Comparison of ENCODE assay signal across 8 mouse cellular contexts in the genomic region with DNA sequence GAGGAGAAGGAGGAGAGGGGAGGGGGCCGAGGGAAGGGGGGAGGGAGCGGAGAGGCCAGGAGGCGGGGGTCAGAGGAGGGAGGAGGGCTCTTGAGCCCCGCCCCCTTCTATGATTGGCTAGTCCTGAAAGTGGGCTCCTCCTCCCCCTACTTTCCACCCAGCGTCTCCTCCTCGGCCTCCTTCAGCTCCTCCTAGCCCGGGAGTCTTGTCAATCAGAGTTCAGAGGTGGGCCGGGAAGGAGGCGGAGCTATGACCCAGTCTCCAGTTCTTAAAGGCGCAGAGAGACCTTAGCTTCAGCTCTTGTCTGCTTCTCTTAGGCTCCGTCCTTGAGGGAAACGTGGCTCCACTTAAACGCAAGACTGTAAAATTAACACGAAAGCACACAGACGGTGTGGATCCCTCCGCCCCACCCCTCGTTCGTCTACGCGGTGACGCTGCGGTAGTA. TPM values are rescaled to one million over a fixed set of nuclear protein-coding genes. Genes with fewer than 3 reads are reported as not detected.
DNase-seq lines count a peak whose midpoint lies in the region; ATAC-seq and TF ChIP-seq lines count a peak whose summit lies in the region.

No protein-coding gene starts in this region.

- H3K9me3 ChIP-seq in ES-Bruce4 (replicated peaks; ENCODE audit: control insufficient read depth, insufficient read depth, low read length, poor library complexity, severe bottlenecking): no peaks in the 10 kb centered on the region
- H3K9me3 ChIP-seq in forebrain, embryonic 13.5 days (replicated peaks): no peaks in the 10 kb centered on the region
- no peaks in the 10 kb centered on the region for H3K9me3 ChIP-seq in heart, postnatal 0 days (replicated peaks; ENCODE audit: control insufficient read depth, low read length)
- no peaks in the 10 kb centered on the region for H3K9me3 ChIP-seq in liver, embryonic 14.5 days (ENCODE audit: control insufficient read depth, low read length)
- H3K9me3 ChIP-seq in stomach, embryonic 15.5 days: no peaks in the 10 kb centered on the region

- H3K27ac ChIP-seq in ES-Bruce4 (ENCODE audit: insufficient read depth, low read length): no peak overlapping the region
- 0 out of 2 replicates have a peak overlapping the region, but pooled peaks have one; percentile 10 for H3K27ac ChIP-seq in forebrain, embryonic 13.5 days
- H3K27ac ChIP-seq in heart, postnatal 0 days (ENCODE audit: low read depth): peak overlapping the region; percentile 80
- H3K27ac ChIP-seq in liver, embryonic 14.5 days: no peak overlapping the region; the same call in 1 of the 2 replicates
- peak overlapping the region; percentile 88 for H3K27ac ChIP-seq in stomach, embryonic 15.5 days

- no peaks in the 10 kb centered on the region; the same call in 1 of the 2 replicates for H3K27me3 ChIP-seq in ES-Bruce4 (ENCODE audit: control insufficient read depth, insufficient read depth, low read length, poor library complexity, severe bottlenecking)
- no peaks in the 10 kb centered on the region for H3K27me3 ChIP-seq in forebrain, embryonic 13.5 days
- no peaks in the 10 kb centered on the region for H3K27me3 ChIP-seq in heart, postnatal 0 days (ENCODE audit: control insufficient read depth, insufficient read depth, low read length)
- no peaks in the 10 kb centered on the region for H3K27me3 ChIP-seq in liver, embryonic 14.5 days (ENCODE audit: control insufficient read depth, insufficient read depth, low read length)
- no peaks in the 10 kb centered on the region for H3K27me3 ChIP-seq in stomach, embryonic 15.5 days (replicated peaks)

- peak; percentile 98 for ATAC-seq in forebrain, embryonic 13.5 days
- peak; percentile 99 for ATAC-seq in heart, postnatal 0 days (ENCODE audit: insufficient read depth, low read depth)
- peak; percentile 100 for ATAC-seq in liver, embryonic 14.5 days (ENCODE audit: insufficient read depth)
- ATAC-seq in stomach, embryonic 15.5 days (ENCODE audit: insufficient read depth, low FRiP score, low read depth): peak; percentile 99

- H3K4me2 ChIP-seq in forebrain, embryonic 13.5 days: peak overlapping the region; percentile 54
- H3K4me2 ChIP-seq in heart, postnatal 0 days (ENCODE audit: low read depth, low read length): peak overlapping the region; percentile 83
- H3K4me2 ChIP-seq in liver, embryonic 14.5 days (ENCODE audit: low read depth): peak overlapping the region; percentile 95
- peak overlapping the region; percentile 50 for H3K4me2 ChIP-seq in stomach, embryonic 15.5 days

- no peak for TF ChIP-seq CTCF in ES-Bruce4 (IDR thresholded peaks at IDR 0.05; ENCODE audit: low read depth, low read length)
- TF ChIP-seq CTCF in heart, postnatal 0 days (IDR thresholded peaks at IDR 0.05; ENCODE audit: low read depth): no peak
- TF ChIP-seq CTCF in liver, embryonic 14.5 days (IDR thresholded peaks at IDR 0.05; ENCODE audit: low read depth): 0 out of 2 replicates have a peak, but pooled peaks have one; percentile 2

- H3K36me3 ChIP-seq in ES-Bruce4 (ENCODE audit: control insufficient read depth, insufficient read depth, low read length, poor library complexity, severe bottlenecking): no peaks in the 10 kb centered on the region
- H3K36me3 ChIP-seq in forebrain, embryonic 13.5 days (ENCODE audit: poor library complexity, severe bottlenecking): no peaks in the 10 kb centered on the region
- no peaks in the 10 kb centered on the region for H3K36me3 ChIP-seq in heart, postnatal 0 days (replicated peaks; ENCODE audit: control insufficient read depth, insufficient read depth, low read length)
- no peaks in the 10 kb centered on the region for H3K36me3 ChIP-seq in liver, embryonic 14.5 days (replicated peaks; ENCODE audit: control insufficient read depth, insufficient read depth, low read depth)
- no peaks in the 10 kb centered on the region for H3K36me3 ChIP-seq in stomach, embryonic 15.5 days

- TF ChIP-seq POLR2A in ES-Bruce4 (IDR thresholded peaks at IDR 0.05; ENCODE audit: insufficient read depth, low read length): no peak

- no peaks in the 10 kb centered on the region for H3K4me1 ChIP-seq in ES-Bruce4 (ENCODE audit: control insufficient read depth, insufficient read depth, low read length)
- H3K4me1 ChIP-seq in forebrain, embryonic 13.5 days: peaks cover 10% of the 10 kb centered on the region
- peaks cover 12% of the 10 kb centered on the region for H3K4me1 ChIP-seq in heart, postnatal 0 days (ENCODE audit: control insufficient read depth, insufficient read depth)
- no peaks in the 10 kb centered on the region for H3K4me1 ChIP-seq in liver, embryonic 14.5 days (replicated peaks; ENCODE audit: control insufficient read depth in 2 of 2, insufficient read depth in 2 of 2, low read length in 1 of 2)
- no peaks in the 10 kb centered on the region for H3K4me1 ChIP-seq in stomach, embryonic 15.5 days

- no peak for TF ChIP-seq EP300 in ES-Bruce4 (IDR thresholded peaks at IDR 0.05; ENCODE audit: insufficient read depth, low read depth, low read length)
- no peak for TF ChIP-seq EP300 in heart, postnatal 0 days (IDR thresholded peaks at IDR 0.05; ENCODE audit: low read depth)
- TF ChIP-seq EP300 in liver, embryonic 14.5 days (IDR thresholded peaks at IDR 0.05; ENCODE audit: low read depth): no peak

- DNase-seq in cerebellum, adult 11 months: peak; percentile 96
- peak; percentile 100 for DNase-seq in heart, postnatal 0 days (ENCODE audit: low spot score)
- peak; percentile 97 to 100 for DNase-seq in kidney, postnatal 36 days
- DNase-seq in liver, embryonic 14.5 days (ENCODE audit: low read depth in 3 of 3, low spot score in 3 of 3): peak; percentile 93 to 94 (median 93)
- DNase-seq in neural tube, embryonic 10.5 days (ENCODE audit: extremely low spot score, low spot score): peak; percentile 90

- WGBS in forebrain, embryonic 13.5 days: under 1% methylated on average over 21 of the region's 22 CpGs
- 0% methylated on average over 21 of the region's 22 CpGs for WGBS in heart, postnatal 0 days
- WGBS in liver, embryonic 14.5 days (ENCODE audit: insufficient replicate concordance): under 1% methylated on average over 22 of the region's 22 CpGs
- under 1% methylated on average over 20 of the region's 22 CpGs for WGBS in stomach, embryonic 15.5 days

- peak overlapping the region; percentile 89 for H3K4me3 ChIP-seq in ES-Bruce4 (ENCODE audit: low read depth, low read length)
- H3K4me3 ChIP-seq in forebrain, embryonic 13.5 days: peak overlapping the region; percentile 95
- peak overlapping the region; percentile 90 for H3K4me3 ChIP-seq in heart, postnatal 0 days (ENCODE audit: low read depth, low read length)
- peak overlapping the region; percentile 46 to 72 for H3K4me3 ChIP-seq in liver, embryonic 14.5 days (ENCODE audit: insufficient read depth in 1 of 2, low read depth in 2 of 2, low read length in 2 of 2)
- H3K4me3 ChIP-seq in stomach, embryonic 15.5 days (replicated peaks): peak overlapping the region; percentile 40

- no peak overlapping the region; the same call in 1 of the 2 replicates for H3K9ac ChIP-seq in ES-Bruce4 (ENCODE audit: low read depth, poor library complexity, severe bottlenecking)
- H3K9ac ChIP-seq in forebrain, embryonic 13.5 days: 0 out of 2 replicates have a peak overlapping the region, but pooled peaks have one; percentile 17
- peak overlapping the region; percentile 75 for H3K9ac ChIP-seq in heart, postnatal 0 days (replicated peaks; ENCODE audit: low read depth, low read length)
- H3K9ac ChIP-seq in liver, embryonic 14.5 days (replicated peaks): peak overlapping the region; percentile 56
- H3K9ac ChIP-seq in stomach, embryonic 15.5 days: no peak overlapping the region

RNA-seq across cellular contexts. Expression of gene Pbx1, which starts 0.2 kb away (rescaled TPM):
- 19.8 and 28.0 TPM in 2 replicates for polyA plus RNA-seq in ES-Bruce4 (2011; ENCODE audit: insufficient read depth, insufficient read length, low read depth, missing spikeins)
- polyA plus RNA-seq in forebrain, embryonic 13.5 days (2015; fragmentation: Nextera tagmentation; extraction: Ambion mirVana): 72.2 and 78.9 TPM in 2 replicates
- 31.3 and 42.9 TPM in 2 replicates for total RNA-seq in heart, postnatal 0 days (2014; rRNA removed; ENCODE audit: low replicate concordance)
- polyA plus RNA-seq in heart, postnatal 0 days (2015; fragmentation: Nextera tagmentation; extraction: Ambion mirVana): 15.7 and 17.1 TPM in 2 replicates
- 2.5 and 2.7 TPM in 2 replicates for polyA plus RNA-seq in liver, embryonic 14.5 days (2012; rRNA removed)
- polyA plus RNA-seq in liver, embryonic 14.5 days (2014; fragmentation: Nextera tagmentation; extraction: Ambion mirVana): 1.7 and 2.2 TPM in 2 replicates
- 35.1 and 36.2 TPM in 2 replicates for polyA plus RNA-seq in stomach, embryonic 15.5 days (2015; fragmentation: Nextera tagmentation; extraction: Ambion mirVana)

Comparison
In these comparisons a context has a peak if more than half of its experiments do, and no peak if none do; other contexts are left out.
1. H3K27ac ChIP-seq: peak in forebrain, embryonic 13.5 days (single experiment), heart, postnatal 0 days (single experiment) and stomach, embryonic 15.5 days (single experiment); none in ES-Bruce4 (single experiment) and liver, embryonic 14.5 days (single experiment).
2. H3K4me3 ChIP-seq: peak in every context shown above with its lines; median percentile 95 in forebrain, embryonic 13.5 days; 90 in heart, postnatal 0 days; 89 in ES-Bruce4; 59 in liver, embryonic 14.5 days; 40 in stomach, embryonic 15.5 days.
3. H3K9ac ChIP-seq: peak in forebrain, embryonic 13.5 days (single experiment), heart, postnatal 0 days (single experiment) and liver, embryonic 14.5 days (single experiment); none in ES-Bruce4 (single experiment) and stomach, embryonic 15.5 days (single experiment).
4. Peak in every context shown above with its lines, with median percentiles within 50 percentile points of each other: DNase-seq, ATAC-seq and H3K4me2 ChIP-seq.